Comparison of ENCODE assay signal across 21 mouse cellular contexts in genomic region chr4:84126400-84126799, GRCm38 (mm10).
DNase-seq lines count a peak whose midpoint lies in the region; ATAC-seq and TF ChIP-seq lines count a peak whose summit lies in the region.
"Had no signal": no experiment of that assay in that cellular context is flagged by ENCODE, and none has a peak within 500 bp of the region (broad histone marks: within the 10 kb centered on the region; RNA-seq: fewer than 3 reads in every experiment).

No protein-coding gene starts in this region.

- 37% methylated on average over 4 of the region's 4 CpGs for WGBS in kidney, postnatal 0 days
- 50% methylated on average over 4 of the region's 4 CpGs for WGBS in kidney, embryonic 14.5 days
- WGBS in embryonic facial prominence, embryonic 10.5 days: 76% methylated on average over 4 of the region's 4 CpGs
- 80% methylated on average over 4 of the region's 4 CpGs for WGBS in limb, embryonic 10.5 days
- 22% methylated on average over 4 of the region's 4 CpGs for WGBS in stomach, embryonic 15.5 days

- H3K27ac ChIP-seq in kidney, postnatal 0 days: no peak overlapping the region
- no peak overlapping the region; the same call in 1 of the 2 replicates for H3K27ac ChIP-seq in kidney, embryonic 14.5 days (ENCODE audit: low read depth, low read length)
- H3K27ac ChIP-seq in embryonic facial prominence, embryonic 10.5 days (replicated peaks): peak overlapping the region; percentile 21; the same call in 1 of the 2 replicates
- H3K27ac ChIP-seq in limb, embryonic 10.5 days: peak overlapping the region; percentile 58; the same call in 1 of the 2 replicates
- H3K27ac ChIP-seq in stomach, embryonic 15.5 days: no peak overlapping the region
- H3K27ac ChIP-seq: forebrain, embryonic 13.5 days; forebrain, embryonic 15.5 days had no signal

- no peaks in the 10 kb centered on the region for H3K9me3 ChIP-seq in kidney, postnatal 0 days (replicated peaks; ENCODE audit: low read length)
- no peaks in the 10 kb centered on the region for H3K9me3 ChIP-seq in kidney, embryonic 14.5 days (ENCODE audit: control insufficient read depth, low read length)
- no peaks in the 10 kb centered on the region for H3K9me3 ChIP-seq in embryonic facial prominence, embryonic 10.5 days
- no peaks in the 10 kb centered on the region for H3K9me3 ChIP-seq in limb, embryonic 10.5 days (replicated peaks)
- H3K9me3 ChIP-seq in stomach, embryonic 15.5 days: no peaks in the 10 kb centered on the region
- H3K9me3 ChIP-seq: embryonic facial prominence, embryonic 12.5 days; forebrain, embryonic 13.5 days; forebrain, embryonic 15.5 days had no signal

- peak; percentile 57 for DNase-seq in kidney, postnatal 0 days (ENCODE audit: low spot score)
- DNase-seq in embryonic facial prominence, embryonic 10.5 days (ENCODE audit: low spot score): no peak
- DNase-seq in limb, embryonic 10.5 days (ENCODE audit: low spot score): no peak
- no peak for DNase-seq in neural tube, embryonic 10.5 days (ENCODE audit: extremely low spot score, low spot score)
- DNase-seq in spleen, adult 12 weeks (ENCODE audit: low spot score): no peak
- DNase-seq: adrenal gland, adult 2 months; adrenal gland, postnatal 10 days; adrenal gland, postnatal 25 days; cerebellum, adult 11 months; cerebellum, adult 18-20 months; cerebellum, adult 8-10 months; cerebellum, adult 9-11 months; cerebellum, postnatal 14 days; cerebellum, postnatal 36 days; embryo, embryonic 11 days; forebrain, postnatal 0 days had no signal

- TF ChIP-seq CTCF in kidney, postnatal 0 days (IDR thresholded peaks at IDR 0.05; ENCODE audit: low read depth): no peak

- no peaks in the 10 kb centered on the region for H3K36me3 ChIP-seq in kidney, postnatal 0 days (ENCODE audit: insufficient read depth, low read length)
- no peaks in the 10 kb centered on the region for H3K36me3 ChIP-seq in kidney, embryonic 14.5 days (ENCODE audit: control insufficient read depth, insufficient read depth, low read length)
- no peaks in the 10 kb centered on the region for H3K36me3 ChIP-seq in embryonic facial prominence, embryonic 10.5 days (replicated peaks)
- no peaks in the 10 kb centered on the region for H3K36me3 ChIP-seq in limb, embryonic 10.5 days
- no peaks in the 10 kb centered on the region for H3K36me3 ChIP-seq in stomach, embryonic 15.5 days
- H3K36me3 ChIP-seq: embryonic facial prominence, embryonic 12.5 days; forebrain, embryonic 15.5 days had no signal

- no peak overlapping the region for H3K4me2 ChIP-seq in kidney, postnatal 0 days (ENCODE audit: low read length)
- no peak overlapping the region for H3K4me2 ChIP-seq in kidney, embryonic 14.5 days (replicated peaks; ENCODE audit: low read depth, low read length)
- no peak overlapping the region for H3K4me2 ChIP-seq in stomach, embryonic 15.5 days
- H3K4me2 ChIP-seq: embryonic facial prominence, embryonic 12.5 days; forebrain, embryonic 13.5 days; forebrain, embryonic 15.5 days had no signal

- H3K4me3 ChIP-seq in kidney, postnatal 0 days (replicated peaks; ENCODE audit: low read depth, low read length): no peak overlapping the region
- H3K4me3 ChIP-seq in kidney, embryonic 14.5 days (ENCODE audit: low read length): no peak overlapping the region
- no peak overlapping the region for H3K4me3 ChIP-seq in embryonic facial prominence, embryonic 10.5 days
- no peak overlapping the region for H3K4me3 ChIP-seq in limb, embryonic 10.5 days
- H3K4me3 ChIP-seq in stomach, embryonic 15.5 days (replicated peaks): no peak overlapping the region
- H3K4me3 ChIP-seq: embryonic facial prominence, embryonic 12.5 days; forebrain, embryonic 13.5 days; forebrain, embryonic 15.5 days had no signal

- no peaks in the 10 kb centered on the region for H3K27me3 ChIP-seq in kidney, postnatal 0 days (ENCODE audit: insufficient read depth, low read length)
- 0 out of 2 replicates have a peak, but pooled peaks cover 2% of the 10 kb centered on the region for H3K27me3 ChIP-seq in kidney, embryonic 14.5 days (ENCODE audit: control insufficient read depth, insufficient read depth, low read length)
- H3K27me3 ChIP-seq in embryonic facial prominence, embryonic 10.5 days (replicated peaks; ENCODE audit: low read depth, poor library complexity, severe bottlenecking): 0 out of 2 replicates have a peak, but pooled peaks cover 4% of the 10 kb centered on the region
- no peaks in the 10 kb centered on the region for H3K27me3 ChIP-seq in limb, embryonic 10.5 days (ENCODE audit: low read depth, poor library complexity, severe bottlenecking)
- no peaks in the 10 kb centered on the region for H3K27me3 ChIP-seq in stomach, embryonic 15.5 days (replicated peaks)
- H3K27me3 ChIP-seq: embryonic facial prominence, embryonic 12.5 days; forebrain, embryonic 13.5 days; forebrain, embryonic 15.5 days had no signal

- H3K9ac ChIP-seq in kidney, postnatal 0 days (ENCODE audit: low read depth, low read length): no peak overlapping the region
- H3K9ac ChIP-seq in kidney, embryonic 14.5 days (ENCODE audit: low read depth, low read length): no peak overlapping the region
- no peak overlapping the region for H3K9ac ChIP-seq in stomach, embryonic 15.5 days
- H3K9ac ChIP-seq: embryonic facial prominence, embryonic 12.5 days; forebrain, embryonic 13.5 days; forebrain, embryonic 15.5 days; forebrain, postnatal 0 days had no signal

- ATAC-seq in kidney, postnatal 0 days (replicated peaks; ENCODE audit: low FRiP score, low read depth): no peak
- no peak for ATAC-seq in kidney, embryonic 14.5 days (ENCODE audit: low FRiP score, low TSS enrichment)
- ATAC-seq in stomach, embryonic 15.5 days (ENCODE audit: insufficient read depth, low FRiP score, low read depth): peak; percentile 56; the same call in 1 of the 2 replicates
- ATAC-seq: forebrain, embryonic 13.5 days; forebrain, embryonic 15.5 days; forebrain, postnatal 0 days had no signal

- no peaks in the 10 kb centered on the region for H3K4me1 ChIP-seq in kidney, postnatal 0 days (replicated peaks; ENCODE audit: insufficient read depth, low read length)
- peaks cover 9% of the 10 kb centered on the region; the same call in 1 of the 2 replicates for H3K4me1 ChIP-seq in kidney, embryonic 14.5 days (ENCODE audit: control insufficient read depth, insufficient read depth, low read length)
- H3K4me1 ChIP-seq in embryonic facial prominence, embryonic 10.5 days: peaks cover 37% of the 10 kb centered on the region
- peaks cover 38% of the 10 kb centered on the region for H3K4me1 ChIP-seq in limb, embryonic 10.5 days
- H3K4me1 ChIP-seq in stomach, embryonic 15.5 days: peaks cover 14% of the 10 kb centered on the region; the same call in 1 of the 2 replicates
- H3K4me1 ChIP-seq: forebrain, embryonic 15.5 days had no signal

Comparison
In these comparisons a context has a peak if more than half of its experiments do, and no peak if none do; other contexts are left out.
1. H3K27ac ChIP-seq: peak in embryonic facial prominence, embryonic 10.5 days (single experiment) and limb, embryonic 10.5 days (single experiment); none in kidney, postnatal 0 days (single experiment), kidney, embryonic 14.5 days (single experiment) and stomach, embryonic 15.5 days (single experiment).